Mouse (Mus musculus): ENCODE data around the gene Lrmda. TPM values are rescaled to one million over a fixed set of nuclear protein-coding genes. Genes with fewer than 3 reads are reported as not detected.
A peak's percentile ranks its signal among the peaks of the same experiment; 100 is the strongest.

The Lrmda gene
- total and polyA plus RNA-seq, 3 experiments, result 0.43 to 1.1 (median 1.0) TPM

DNA sequence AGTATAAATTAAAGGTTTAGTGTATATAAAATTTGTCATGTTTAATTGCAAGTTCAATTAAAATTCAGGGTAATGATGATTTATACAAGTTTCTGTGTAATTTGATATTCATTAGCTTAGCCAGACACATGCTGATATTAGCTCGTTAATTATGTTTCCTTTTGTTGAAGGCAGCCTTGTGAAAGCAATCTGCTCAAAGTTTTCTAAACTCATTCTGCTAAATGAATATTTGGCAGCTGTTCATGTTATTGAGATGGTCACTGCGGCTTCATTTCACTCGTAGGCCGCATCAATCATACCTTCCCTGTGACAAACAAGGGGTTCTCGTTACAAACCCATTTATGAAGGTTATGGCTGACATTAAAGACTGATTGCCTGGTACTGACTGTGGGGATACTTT, 423.2 kb downstream of the Lrmda start:
- H3K4me1 ChIP-seq (ENCODE audit: control insufficient read depth, insufficient read depth, low read length), result peaks cover 4% of the 10 kb centered on the region
- no peak overlapping the region for H3K4me3 ChIP-seq
- no peaks in the 10 kb centered on the region for H3K27me3 ChIP-seq (ENCODE audit: control insufficient read depth, insufficient read depth, low read length)
- TF ChIP-seq CTCF (IDR thresholded peaks at IDR 0.05) (no peak), POLR2A (IDR thresholded peaks at IDR 0.05; ENCODE audit: insufficient read depth, low read depth, low read length) (no peak), EP300 (IDR thresholded peaks at IDR 0.05; ENCODE audit: insufficient read depth, low read depth, low read length) (no peak)
- H3K27ac ChIP-seq, result no peak overlapping the region
- no peak overlapping the region for H3K9ac ChIP-seq (ENCODE audit: low read depth, low read length)
- no peak for DNase-seq
- intact Hi-C loops (cut with DNase I), result no loop called here
- H3K36me3 ChIP-seq (ENCODE audit: control insufficient read depth, insufficient read depth, low read length), result no peaks in the 10 kb centered on the region
- 92% methylated on average over 5 of the region's 5 CpGs for WGBS
- no peaks in the 10 kb centered on the region for H3K79me2 ChIP-seq (replicated peaks; ENCODE audit: control insufficient read depth, insufficient read depth, low read length)

GRCm38 (mm10) chr14:22444541-22444940, 425.0 kb downstream of the Lrmda start:
- H3K36me3 ChIP-seq (ENCODE audit: control insufficient read depth, insufficient read depth, low read length), result no peaks in the 10 kb centered on the region
- H3K79me2 ChIP-seq (replicated peaks; ENCODE audit: control insufficient read depth, insufficient read depth, low read length), result no peaks in the 10 kb centered on the region
- no peaks in the 10 kb centered on the region for H3K27me3 ChIP-seq (ENCODE audit: control insufficient read depth, insufficient read depth, low read length)
- intact Hi-C loops (cut with DNase I), result no loop called here
- no peak overlapping the region for H3K9ac ChIP-seq (ENCODE audit: low read depth, low read length)
- no peak overlapping the region for H3K27ac ChIP-seq
- H3K4me1 ChIP-seq (ENCODE audit: control insufficient read depth, insufficient read depth, low read length), result peaks cover 4% of the 10 kb centered on the region
- no peak for DNase-seq
- no peak overlapping the region for H3K4me3 ChIP-seq
- TF ChIP-seq CTCF (IDR thresholded peaks at IDR 0.05) (peak; percentile 49), POLR2A (IDR thresholded peaks at IDR 0.05; ENCODE audit: insufficient read depth, low read depth, low read length) (no peak)
- WGBS, result 84% methylated on average over 2 of the region's 2 CpGs

- intact Hi-C loops (cut with DNase I), result no loop called here
- Histone ChIP-seq H3K27me3 (ENCODE audit: control insufficient read depth, insufficient read depth, low read length) (no peaks in the 10 kb centered on the region), H3K27ac (no peak overlapping the region), H3K36me3 (ENCODE audit: control insufficient read depth, insufficient read depth, low read length) (no peaks in the 10 kb centered on the region), H3K9ac (ENCODE audit: low read depth, low read length) (no peak overlapping the region), H3K79me2 (replicated peaks; ENCODE audit: control insufficient read depth, insufficient read depth, low read length) (no peaks in the 10 kb centered on the region), H3K4me3 (no peak overlapping the region), H3K4me1 (ENCODE audit: control insufficient read depth, insufficient read depth, low read length) (peaks cover 4% of the 10 kb centered on the region)
- no peak for TF ChIP-seq CTCF (IDR thresholded peaks at IDR 0.05)
- no peak for TF ChIP-seq POLR2A (IDR thresholded peaks at IDR 0.05; ENCODE audit: insufficient read depth, low read depth, low read length)
- no peak for TF ChIP-seq EP300 (IDR thresholded peaks at IDR 0.05; ENCODE audit: insufficient read depth, low read depth, low read length)
- 67% methylated on average over 5 of the region's 5 CpGs for WGBS
- peak in 1 of 2 experiments; percentile 13 for DNase-seq
These were observed 425.8 kb downstream of the Lrmda start for GRCm38 (mm10) chr14:22445161-22445821.

DNA sequence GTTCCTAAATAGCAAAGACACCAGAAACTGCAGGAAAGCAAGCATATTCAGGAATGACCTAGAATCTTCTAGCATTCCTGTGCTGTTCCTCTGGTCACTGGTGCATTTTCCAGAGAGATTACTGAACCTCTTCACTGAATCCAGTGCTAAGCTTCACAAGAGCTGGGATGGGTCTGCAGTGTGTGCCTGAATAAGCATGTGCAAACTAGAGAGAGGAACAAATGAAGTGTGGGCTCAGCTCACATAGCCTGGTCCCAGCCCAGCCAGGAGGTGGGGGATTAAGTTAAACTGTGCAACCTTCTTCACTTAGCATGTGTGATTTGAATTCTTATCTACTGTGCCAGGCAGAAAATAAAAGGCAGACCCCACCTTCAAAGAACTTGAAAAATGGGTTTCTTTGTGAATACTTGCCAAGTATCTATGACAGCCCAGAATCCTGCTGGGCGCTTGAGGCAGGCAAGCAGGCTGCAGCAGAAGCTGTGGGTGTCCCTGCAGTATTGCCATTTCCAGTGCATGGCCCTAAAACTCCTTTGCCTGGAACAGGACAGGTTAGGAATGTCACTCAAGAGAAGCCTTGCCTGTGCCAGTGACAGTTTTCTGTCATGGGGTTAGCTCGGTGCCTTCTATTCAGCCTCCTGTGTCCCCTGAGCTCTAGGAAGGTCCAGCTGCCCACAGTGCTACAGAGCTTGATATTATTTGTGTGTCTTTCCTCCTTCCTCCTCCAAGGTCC, 426.5 kb downstream of the Lrmda start:
- TF ChIP-seq CTCF (IDR thresholded peaks at IDR 0.05) (no peak), POLR2A (IDR thresholded peaks at IDR 0.05; ENCODE audit: insufficient read depth, low read depth, low read length) (no peak), EP300 (IDR thresholded peaks at IDR 0.05; ENCODE audit: insufficient read depth, low read depth, low read length) (no peak)
- no peak overlapping the region for H3K9ac ChIP-seq (ENCODE audit: low read depth, low read length)
- intact Hi-C loops (cut with DNase I), result no loop called here
- no peaks in the 10 kb centered on the region for H3K36me3 ChIP-seq (ENCODE audit: control insufficient read depth, insufficient read depth, low read length)
- H3K79me2 ChIP-seq (replicated peaks; ENCODE audit: control insufficient read depth, insufficient read depth, low read length), result no peaks in the 10 kb centered on the region
- no peak overlapping the region for H3K4me3 ChIP-seq
- DNase-seq, result no peak
- H3K27ac ChIP-seq, result no peak overlapping the region
- H3K27me3 ChIP-seq (ENCODE audit: control insufficient read depth, insufficient read depth, low read length), result no peaks in the 10 kb centered on the region
- H3K4me1 ChIP-seq (ENCODE audit: control insufficient read depth, insufficient read depth, low read length), result peaks cover 3% of the 10 kb centered on the region
- 81% methylated on average over 2 of the region's 2 CpGs for WGBS

GRCm38 (mm10) chr14:22451603-22452002, 432.1 kb downstream of the Lrmda start:
- DNase-seq, result no peak
- Histone ChIP-seq H3K27ac (no peak overlapping the region), H3K4me1 (ENCODE audit: control insufficient read depth, insufficient read depth, low read length) (no peaks in the 10 kb centered on the region), H3K4me3 (no peak overlapping the region), H3K79me2 (replicated peaks; ENCODE audit: control insufficient read depth, insufficient read depth, low read length) (no peaks in the 10 kb centered on the region), H3K27me3 (ENCODE audit: control insufficient read depth, insufficient read depth, low read length) (no peaks in the 10 kb centered on the region), H3K36me3 (ENCODE audit: control insufficient read depth, insufficient read depth, low read length) (no peaks in the 10 kb centered on the region), H3K9ac (ENCODE audit: low read depth, low read length) (no peak overlapping the region)
- TF ChIP-seq POLR2A (IDR thresholded peaks at IDR 0.05; ENCODE audit: insufficient read depth, low read depth, low read length), result no peak
- TF ChIP-seq EP300 (IDR thresholded peaks at IDR 0.05; ENCODE audit: insufficient read depth, low read depth, low read length), result no peak
- no peak for TF ChIP-seq CTCF (IDR thresholded peaks at IDR 0.05)
- intact Hi-C loops (cut with DNase I), result no loop called here
- 90% methylated on average over 4 of the region's 4 CpGs for WGBS

DNA sequence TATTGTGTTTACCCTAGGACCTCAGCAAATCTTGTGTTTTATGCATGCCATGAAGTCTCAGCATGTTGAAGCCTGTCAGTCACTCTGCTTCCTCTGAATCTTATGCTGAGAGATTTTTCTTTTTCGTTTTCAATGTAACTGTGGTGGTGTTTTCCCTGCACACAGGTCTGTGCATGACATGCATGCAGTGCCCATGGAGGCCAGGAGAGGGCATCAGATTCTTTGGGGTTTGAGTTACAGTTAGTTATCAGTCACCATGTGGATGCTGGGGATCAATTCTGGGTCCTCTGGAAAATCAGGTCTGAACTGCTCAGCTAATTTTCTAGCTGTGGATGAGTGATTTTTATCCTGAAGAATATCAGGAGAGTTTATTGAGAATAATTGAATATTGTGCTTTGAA, 444.8 kb downstream of the Lrmda start:
- TF ChIP-seq EP300 (IDR thresholded peaks at IDR 0.05; ENCODE audit: insufficient read depth, low read depth, low read length), result no peak
- no peak for TF ChIP-seq POLR2A (IDR thresholded peaks at IDR 0.05; ENCODE audit: insufficient read depth, low read depth, low read length)
- TF ChIP-seq CTCF (IDR thresholded peaks at IDR 0.05), result peak; percentile 20
- no peaks in the 10 kb centered on the region for H3K4me1 ChIP-seq (ENCODE audit: control insufficient read depth, insufficient read depth, low read length)
- H3K4me3 ChIP-seq, result no peak overlapping the region
- DNase-seq, result no peak
- H3K79me2 ChIP-seq (replicated peaks; ENCODE audit: control insufficient read depth, insufficient read depth, low read length), result no peaks in the 10 kb centered on the region
- no peaks in the 10 kb centered on the region for H3K36me3 ChIP-seq (ENCODE audit: control insufficient read depth, insufficient read depth, low read length)
- 81% methylated on average over 1 of the region's 1 CpGs for WGBS
- H3K27me3 ChIP-seq (ENCODE audit: control insufficient read depth, insufficient read depth, low read length), result no peaks in the 10 kb centered on the region
- H3K27ac ChIP-seq, result no peak overlapping the region
- no peak overlapping the region for H3K9ac ChIP-seq (ENCODE audit: low read depth, low read length)
- intact Hi-C loops (cut with DNase I), result no loop called here

Data from heart, adult 2 months (tissue).